Mouse (Mus musculus) heart, embryonic 11.5 days (tissue): ENCODE results near the gene Mrps27. TPM values are rescaled to one million over a fixed set of nuclear protein-coding genes. Genes with fewer than 3 reads are reported as not detected.

Experiments used
- ATAC-seq: fragments of 200-750 bp; cut with Nextera tagmentation; replicated peaks from 2 replicates; pipeline ENCODE4 v1.8.0; 2017; ENCODE audit warnings: moderate library complexity; ENCODE audit not compliant: insufficient number of reproducible peaks, low FRiP score, low TSS enrichment
- H3K27ac ChIP-seq: fragments of 300-500 bp; sonication (generic); 2 replicates; pipeline ENCODE4 v1.5.1; 2014; ENCODE audit warnings: mild to moderate bottlenecking, low read depth, low read length
- H3K27me3 ChIP-seq: fragments of 300-500 bp; sonication (generic); 2 replicates; pipeline ENCODE4 v1.6.1; 2014; ENCODE audit warnings: mild to moderate bottlenecking, low read length, mixed read lengths; ENCODE audit not compliant: control insufficient read depth, insufficient read depth
- H3K36me3 ChIP-seq: fragments of 300-500 bp; sonication (generic); 2 replicates; pipeline ENCODE4 v1.6.1; 2014; ENCODE audit warnings: mild to moderate bottlenecking, low read length, moderate library complexity, mixed read lengths; ENCODE audit not compliant: control insufficient read depth, insufficient read depth
- H3K4me1 ChIP-seq: fragments of 300-500 bp; sonication (generic); 2 replicates; pipeline ENCODE4 v1.6.1; 2014; ENCODE audit warnings: low read length; ENCODE audit not compliant: control insufficient read depth, insufficient read depth
- H3K4me2 ChIP-seq: fragments of 300-500 bp; sonication (generic); 2 replicates; pipeline ENCODE4 v1.6.1; 2014; ENCODE audit warnings: mild to moderate bottlenecking, moderate library complexity
- H3K4me3 ChIP-seq: fragments of 300-500 bp; sonication (generic); 2 replicates; pipeline ENCODE4 v1.5.1; 2014; ENCODE audit warnings: low read depth, low read length
- H3K9ac ChIP-seq: fragments of 300-500 bp; sonication (generic); 2 replicates; pipeline ENCODE4 v1.6.1; 2014; ENCODE audit warnings: mild to moderate bottlenecking, low read depth, low read length, moderate library complexity
- H3K9me3 ChIP-seq: fragments of 300-500 bp; sonication (generic); replicated peaks from 2 replicates; pipeline ENCODE4 v1.6.1; 2016; ENCODE audit warnings: low read length; ENCODE audit not compliant: control insufficient read depth
- WGBS: fragments of 180-500 bp; shearing (Covaris S2); extraction: QIAGEN DNeasy Blood & Tissue Kit; methylation state at CpG from one replicate; pipeline ENCODE4 v1.1.7; 2014; ENCODE audit not compliant: insufficient replicate concordance; 5-methylcytosine and 5-hydroxymethylcytosine counted together
- polyA plus RNA-seq: library from polyadenylated mRNA; unstranded; fragments of >200 nt; fragmentation: Nextera tagmentation; extraction: Ambion mirVana; gene quantifications from 2 replicates; pipeline ENCODE4 v1.2.1, GENCODE M21; 2014

Mrps27 gene
- polyA plus RNA-seq, 1 experiment from 2014 or later = 73.1 TPM

DNA sequence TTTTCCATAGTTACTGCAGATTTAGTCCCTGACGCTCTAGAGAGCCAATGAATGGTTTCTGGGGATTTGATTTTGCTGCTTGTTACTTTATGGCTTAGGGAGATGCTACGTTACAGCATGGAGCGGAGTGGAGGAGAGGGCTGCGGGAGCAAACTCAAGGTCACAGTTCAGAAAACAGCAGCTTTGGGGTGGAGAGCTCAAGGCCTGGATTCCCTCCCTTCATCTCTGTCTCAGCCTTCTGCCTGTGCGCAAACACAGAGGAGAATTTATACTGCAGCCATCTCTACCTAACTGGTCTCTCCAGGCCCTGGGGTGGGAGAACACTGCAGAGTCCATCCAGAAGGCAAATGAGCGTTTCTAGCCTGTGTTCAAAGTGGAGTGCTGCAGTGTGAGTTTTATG, 10.5 kb downstream of the Mrps27 start:
- no peaks in the 10 kb centered on the region for H3K4me1 ChIP-seq
- H3K27me3 ChIP-seq = no peaks in the 10 kb centered on the region
- no peak overlapping the region for H3K27ac ChIP-seq
- 82% methylated on average over 6 of the region's 6 CpGs for WGBS
- ATAC-seq = no peak
- H3K36me3 ChIP-seq = 0 out of 2 replicates have a peak, but pooled peaks cover 6% of the 10 kb centered on the region
- H3K4me2 ChIP-seq = no peak overlapping the region
- H3K4me3 ChIP-seq = no peak overlapping the region
- H3K9me3 ChIP-seq = no peaks in the 10 kb centered on the region
- H3K9ac ChIP-seq = 0 out of 2 replicates have a peak overlapping the region, but pooled peaks have one; percentile 30

GRCm38 (mm10) chr13:99355861-99356260, 11.3 kb downstream of the Mrps27 start:
- H3K9me3 ChIP-seq = no peaks in the 10 kb centered on the region
- 65% methylated on average over 7 of the region's 7 CpGs for WGBS

DNA sequence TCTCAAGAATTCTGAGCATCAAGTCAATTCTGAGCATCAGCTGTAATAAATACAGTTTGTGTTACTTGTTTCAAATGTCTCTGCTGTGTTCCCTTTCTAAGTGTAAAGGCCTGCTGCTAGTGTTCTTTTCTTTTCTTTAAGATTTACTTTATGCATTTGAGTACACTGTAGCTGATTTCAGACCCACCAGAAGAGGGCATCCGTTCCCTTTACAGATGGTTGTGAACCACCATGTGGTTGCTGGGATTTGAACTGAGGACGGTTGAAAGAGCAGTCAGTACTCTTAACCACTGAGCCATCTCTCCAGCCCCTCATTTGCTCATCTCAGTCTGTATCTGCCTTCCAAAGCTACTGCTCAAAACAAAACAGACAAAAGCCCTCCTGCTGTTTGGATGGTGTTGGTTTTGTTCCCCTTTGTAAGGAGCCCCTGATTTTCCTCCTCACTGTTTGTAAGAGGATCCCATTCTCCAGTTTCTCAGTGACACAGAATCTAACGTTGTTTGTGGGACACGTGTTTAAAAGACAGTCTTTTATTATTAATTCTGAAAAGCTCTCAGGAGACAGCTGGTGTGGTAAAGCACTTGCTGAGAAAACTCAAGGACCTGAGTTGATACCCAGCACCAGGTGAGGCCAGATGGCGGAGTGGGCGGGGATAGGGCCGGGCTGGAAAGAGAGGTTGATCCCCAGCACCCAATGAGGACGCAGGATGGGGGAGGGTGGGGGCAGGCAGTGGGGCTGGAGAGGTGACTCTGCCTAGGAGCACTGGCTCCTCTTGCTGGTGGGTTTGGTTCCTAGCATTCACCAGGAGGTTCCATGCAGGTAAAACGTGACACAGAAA, 12.1 kb downstream of the Mrps27 start:
- 57% methylated on average over 9 of the region's 9 CpGs for WGBS
- no peak overlapping the region for H3K9ac ChIP-seq
- no peaks in the 10 kb centered on the region for H3K4me1 ChIP-seq
- H3K4me2 ChIP-seq = no peak overlapping the region
- no peak for ATAC-seq
- H3K9me3 ChIP-seq = no peaks in the 10 kb centered on the region
- H3K27me3 ChIP-seq = no peaks in the 10 kb centered on the region
- H3K4me3 ChIP-seq = no peak overlapping the region
- 0 out of 2 replicates have a peak, but pooled peaks cover 3% of the 10 kb centered on the region for H3K36me3 ChIP-seq
- H3K27ac ChIP-seq = no peak overlapping the region

More at GRCm38 (mm10) chr13:99355861-99356260, 11.3 kb downstream of the Mrps27 start:
- no peak overlapping the region for H3K9ac ChIP-seq
- H3K4me2 ChIP-seq = no peak overlapping the region
- H3K27ac ChIP-seq = no peak overlapping the region
- no peaks in the 10 kb centered on the region for H3K27me3 ChIP-seq
- no peak overlapping the region for H3K4me3 ChIP-seq
- no peak for ATAC-seq
- no peaks in the 10 kb centered on the region for H3K4me1 ChIP-seq
- H3K36me3 ChIP-seq = 0 out of 2 replicates have a peak, but pooled peaks cover 5% of the 10 kb centered on the region

GRCm38 (mm10) chr13:99358921-99359320, 14.3 kb downstream of the Mrps27 start:
- no peak overlapping the region for H3K27ac ChIP-seq
- no peak overlapping the region for H3K4me3 ChIP-seq
- H3K9me3 ChIP-seq = no peaks in the 10 kb centered on the region
- H3K4me1 ChIP-seq = peaks cover 7% of the 10 kb centered on the region
- H3K9ac ChIP-seq = no peak overlapping the region
- H3K27me3 ChIP-seq = no peaks in the 10 kb centered on the region
- H3K36me3 ChIP-seq = 0 out of 2 replicates have a peak, but pooled peaks cover 3% of the 10 kb centered on the region
- ATAC-seq = no peak
- WGBS = 91% methylated on average over 14 of the region's 14 CpGs
- no peak overlapping the region for H3K4me2 ChIP-seq

- no peak for ATAC-seq
- no peak overlapping the region for H3K4me3 ChIP-seq
- H3K27me3 ChIP-seq = no peaks in the 10 kb centered on the region
- WGBS = 38% methylated on average over 4 of the region's 4 CpGs
- H3K9ac ChIP-seq = no peak overlapping the region
- H3K9me3 ChIP-seq = no peaks in the 10 kb centered on the region
- 0 out of 2 replicates have a peak, but pooled peaks cover under 1% of the 10 kb centered on the region for H3K36me3 ChIP-seq
- H3K27ac ChIP-seq = no peak overlapping the region
- peaks cover 11% of the 10 kb centered on the region for H3K4me1 ChIP-seq
- H3K4me2 ChIP-seq = no peak overlapping the region
Observed at GRCm38 (mm10) chr13:99363866-99364265, 19.3 kb downstream of the Mrps27 start.

DNA sequence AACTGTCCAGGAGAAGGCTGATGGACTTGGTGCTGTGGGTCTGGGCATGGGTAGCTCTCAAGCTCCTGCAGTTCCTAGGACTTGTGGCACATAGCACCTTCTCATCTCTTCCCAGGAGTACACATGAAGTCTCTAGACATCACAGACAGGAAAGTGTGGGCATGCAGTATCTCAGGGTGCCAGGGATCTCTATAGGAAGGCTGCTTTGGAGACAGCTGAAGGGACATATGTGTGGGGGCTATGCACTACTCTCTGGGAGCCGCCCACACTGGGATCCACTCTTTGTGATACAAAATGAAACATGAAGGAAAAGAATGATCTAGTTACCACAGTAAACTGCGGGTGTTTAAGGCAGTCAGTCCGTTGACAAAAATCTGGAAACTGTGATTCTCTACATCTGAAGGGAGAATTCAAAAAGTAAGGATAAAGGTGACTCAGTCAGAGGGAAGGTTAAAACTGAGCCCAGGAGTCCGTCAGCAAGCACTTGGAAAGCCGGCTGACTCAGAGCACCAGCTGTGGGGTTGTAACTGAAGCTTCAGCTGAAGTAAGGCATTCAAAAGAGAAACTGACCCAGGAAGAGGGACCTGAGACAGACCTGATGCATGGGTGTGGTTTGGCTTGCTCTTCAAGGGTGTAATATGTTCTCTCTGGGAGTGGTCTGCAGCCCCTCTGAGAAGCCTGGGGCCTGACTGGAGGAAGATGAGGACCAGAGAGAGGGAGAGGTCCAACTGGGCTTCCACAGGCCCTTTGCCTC, 22.0 kb downstream of the Mrps27 start:
- no peak for ATAC-seq
- H3K27me3 ChIP-seq = no peaks in the 10 kb centered on the region
- WGBS = 81% methylated on average over 5 of the region's 5 CpGs
- peaks cover 16% of the 10 kb centered on the region for H3K4me1 ChIP-seq
- no peak overlapping the region for H3K4me3 ChIP-seq
- no peak overlapping the region for H3K27ac ChIP-seq
- H3K4me2 ChIP-seq = no peak overlapping the region
- H3K9me3 ChIP-seq = no peaks in the 10 kb centered on the region
- no peaks in the 10 kb centered on the region for H3K36me3 ChIP-seq
- H3K9ac ChIP-seq = no peak overlapping the region

DNA sequence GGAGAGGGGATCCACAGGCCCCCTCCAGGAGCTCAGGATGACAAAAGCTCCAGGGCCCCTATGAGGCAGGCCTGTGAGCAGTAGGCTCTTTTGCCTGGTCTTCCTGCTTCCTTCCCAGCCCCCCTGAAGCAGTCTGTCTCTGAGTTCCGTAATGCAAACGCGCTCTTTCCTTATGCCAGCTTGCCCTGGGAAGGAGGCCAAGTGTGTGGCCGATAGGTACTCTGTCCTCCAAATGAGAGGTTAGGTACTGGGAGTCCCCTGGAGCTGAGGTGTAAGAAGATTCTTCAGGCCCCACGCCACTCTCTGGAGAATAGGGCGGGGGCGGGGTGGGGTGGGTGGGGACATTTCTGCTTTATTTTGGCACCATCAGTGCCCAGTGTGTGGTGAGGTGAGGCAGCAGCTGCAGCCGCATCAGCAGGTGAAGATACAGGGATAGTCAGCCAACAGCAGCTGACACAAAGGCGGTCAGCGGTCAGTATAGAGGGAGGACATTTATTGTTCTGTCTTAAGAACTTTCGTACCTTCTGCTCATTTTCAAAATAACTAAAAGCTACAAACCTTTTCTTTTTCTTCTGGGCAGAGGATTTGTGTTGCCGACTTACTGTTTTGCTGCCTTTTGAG, 23.1 kb downstream of the Mrps27 start:
- Histone ChIP-seq H3K27ac (no peak overlapping the region), H3K27me3 (no peaks in the 10 kb centered on the region), H3K4me1 (peaks cover 16% of the 10 kb centered on the region), H3K36me3 (no peaks in the 10 kb centered on the region), H3K4me2 (no peak overlapping the region), H3K4me3 (no peak overlapping the region), H3K9me3 (no peaks in the 10 kb centered on the region), H3K9ac (no peak overlapping the region)
- no peak for ATAC-seq
- 81% methylated on average over 12 of the region's 12 CpGs for WGBS

DNA sequence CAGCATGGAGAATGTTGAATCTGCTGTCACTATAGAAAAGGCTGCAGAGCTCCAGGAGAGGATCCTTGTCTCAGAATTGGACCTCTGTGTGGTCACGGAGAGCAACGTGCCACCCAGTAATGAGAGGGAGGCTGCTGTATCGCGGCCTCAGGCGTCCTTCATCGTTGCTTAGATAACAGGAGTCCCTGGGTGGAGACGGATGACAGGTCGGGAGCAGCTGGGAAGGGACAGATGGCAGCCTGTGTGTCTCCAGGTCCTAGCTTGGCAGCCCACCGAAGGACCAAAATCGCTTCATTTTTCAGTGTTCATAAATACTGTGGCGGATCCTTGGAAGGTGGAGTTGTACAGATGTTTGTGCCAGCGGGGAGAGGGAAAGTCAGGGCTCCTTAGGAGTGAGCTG, 24.5 kb downstream of the Mrps27 start:
- Histone ChIP-seq H3K4me1 (peaks cover 8% of the 10 kb centered on the region), H3K4me3 (no peak overlapping the region), H3K4me2 (no peak overlapping the region), H3K9me3 (no peaks in the 10 kb centered on the region), H3K27ac (no peak overlapping the region), H3K9ac (peak overlapping the region; percentile 16; the same call in 1 of the 2 replicates), H3K27me3 (no peaks in the 10 kb centered on the region), H3K36me3 (no peaks in the 10 kb centered on the region)
- ATAC-seq = no peak
- WGBS = 45% methylated on average over 12 of the region's 12 CpGs
